Mouse (Mus musculus): ENCODE measurements around the gene Tceanc.

GRCm38 (mm10) chrX:166511107-166511506 is 7.3 kb downstream of the Tceanc start:
- no peak for TF ChIP-seq CTCF (IDR thresholded peaks at IDR 0.05; ENCODE audit: control insufficient read depth, insufficient read depth, low read length)
- no peak for TF ChIP-seq POLR2A (IDR thresholded peaks at IDR 0.05; ENCODE audit: borderline replicate concordance, control insufficient read depth, low read depth, low read length)
